Mouse (Mus musculus): ENCODE measurements around the gene Lrrc58.

The Lrrc58 gene

DNA sequence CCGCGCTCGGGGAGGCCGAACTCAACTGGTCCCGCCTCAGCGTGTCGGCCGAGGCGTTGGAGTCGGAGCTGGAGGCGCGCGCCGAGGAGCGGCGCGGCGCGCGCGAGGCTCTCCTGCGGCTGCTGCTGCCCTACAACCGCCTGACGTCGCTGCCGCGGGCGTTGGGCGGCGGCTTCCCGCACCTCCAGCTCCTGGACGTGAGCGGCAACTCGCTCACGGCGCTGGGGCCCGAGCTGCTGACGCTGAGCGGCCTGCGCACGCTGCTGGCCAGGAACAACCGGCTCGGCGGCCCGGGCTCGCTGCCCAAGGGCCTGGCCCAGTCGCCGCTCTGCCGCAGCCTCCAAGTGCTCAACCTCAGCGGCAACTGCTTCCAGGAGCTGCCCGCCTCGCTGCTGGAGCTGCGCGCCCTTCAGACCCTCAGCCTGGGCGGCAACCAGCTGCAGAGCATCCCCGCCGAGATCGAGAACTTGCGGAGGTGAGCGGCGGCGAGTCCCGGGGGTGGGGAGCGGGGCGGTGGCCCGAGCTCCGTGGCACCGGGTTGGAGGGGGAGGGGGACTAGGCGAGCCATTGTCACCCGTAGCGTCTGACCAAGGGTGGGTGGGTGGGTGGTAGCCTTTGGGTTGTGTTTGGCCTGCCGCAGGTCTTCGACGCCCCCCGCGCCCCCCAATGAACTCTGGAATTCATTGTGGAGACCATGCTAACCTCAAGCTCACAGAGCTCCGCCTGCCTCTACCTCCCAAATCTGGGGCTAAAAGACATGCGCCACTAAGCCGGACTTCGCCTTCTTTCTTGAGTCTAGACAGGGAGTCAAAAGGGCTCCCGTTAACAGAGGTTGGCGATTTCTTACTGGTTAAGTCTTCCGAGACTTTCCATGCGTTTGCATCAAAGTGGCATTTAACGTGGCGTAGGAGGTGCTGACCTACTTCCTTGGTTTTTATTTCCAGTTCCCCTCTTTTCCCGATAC lies 599 bp downstream of the Lrrc58 start:
- in situ Hi-C loops (cut with MboI; ENCODE audit: low sequenced_read_pairs): no loop called here

DNA sequence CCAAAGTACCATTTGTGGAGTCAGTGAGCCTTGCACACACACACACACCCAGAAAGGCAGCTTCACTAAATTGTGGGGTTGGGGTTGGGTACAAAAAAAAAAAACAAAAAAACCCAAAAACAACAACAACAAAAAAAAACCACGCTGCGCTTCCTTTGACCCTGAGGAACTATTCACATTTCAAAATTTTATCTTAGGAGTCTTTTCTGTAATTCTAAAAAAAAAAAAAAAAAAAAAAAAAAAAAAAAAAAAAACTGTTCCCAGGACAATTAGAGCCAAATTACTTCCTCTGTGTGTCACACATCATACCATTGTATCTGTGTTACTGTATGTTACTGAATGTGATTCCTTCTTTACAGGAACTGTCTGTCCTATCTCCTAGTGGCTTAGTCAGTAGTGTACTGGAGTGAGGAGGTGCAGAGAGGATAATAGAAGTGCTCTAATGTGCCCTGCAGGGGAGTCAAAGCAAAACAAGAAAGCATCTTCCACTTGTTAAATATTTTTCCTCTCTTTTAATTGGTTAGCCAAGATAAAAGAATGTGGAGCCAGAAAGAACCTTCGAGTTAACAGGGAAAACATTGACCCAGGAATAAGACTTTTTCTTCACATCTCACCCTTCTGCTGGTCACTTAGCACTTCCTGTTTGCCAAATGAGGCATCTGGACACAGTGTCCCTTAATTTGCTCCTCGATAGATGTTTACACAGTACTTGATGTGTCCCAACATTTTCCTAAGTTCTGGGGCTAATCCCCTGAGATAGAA lies 1.5 kb downstream of the Lrrc58 start:
- in situ Hi-C loops (cut with MboI; ENCODE audit: low sequenced_read_pairs): no loop called here

GRCm38 (mm10) chr16:37871112-37871715 lies 3.0 kb downstream of the Lrrc58 start:
- in situ Hi-C loops (cut with MboI; ENCODE audit: low sequenced_read_pairs): no loop called here

DNA sequence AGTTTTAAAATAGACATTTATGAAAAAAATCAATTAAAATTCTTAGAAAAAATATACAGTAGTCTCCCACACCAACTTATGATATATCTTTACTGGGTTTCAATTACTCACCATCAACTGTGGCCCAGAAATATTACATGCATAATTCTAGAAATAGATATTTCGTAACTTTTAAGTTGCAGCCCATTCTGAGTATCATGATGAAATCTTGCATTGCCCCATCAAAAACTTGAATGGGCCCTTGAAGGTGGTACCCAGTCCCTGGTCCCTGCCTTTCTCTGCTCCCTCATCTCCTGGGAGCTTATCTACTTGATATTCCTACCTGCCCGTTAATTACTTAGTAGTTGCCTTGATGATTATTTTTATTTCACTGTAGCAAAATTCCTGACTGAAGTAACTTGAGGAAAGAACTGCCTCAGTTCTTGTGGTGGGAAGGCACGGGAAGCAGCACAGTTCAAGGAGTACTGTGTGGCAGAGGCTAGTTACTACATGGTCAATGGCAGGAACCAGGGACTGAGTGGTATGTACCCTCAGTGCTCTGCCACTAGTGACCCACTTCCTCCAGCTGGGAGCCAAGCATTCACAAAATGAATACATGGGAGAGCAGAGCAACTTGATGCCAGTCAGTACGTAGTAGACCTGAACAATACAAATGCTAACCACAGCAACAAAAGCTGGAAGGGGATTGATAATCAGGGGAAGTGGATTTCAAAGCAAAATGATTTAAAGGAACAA lies 6.5 kb downstream of the Lrrc58 start:
- in situ Hi-C loops (cut with MboI; ENCODE audit: low sequenced_read_pairs): no loop called here

DNA sequence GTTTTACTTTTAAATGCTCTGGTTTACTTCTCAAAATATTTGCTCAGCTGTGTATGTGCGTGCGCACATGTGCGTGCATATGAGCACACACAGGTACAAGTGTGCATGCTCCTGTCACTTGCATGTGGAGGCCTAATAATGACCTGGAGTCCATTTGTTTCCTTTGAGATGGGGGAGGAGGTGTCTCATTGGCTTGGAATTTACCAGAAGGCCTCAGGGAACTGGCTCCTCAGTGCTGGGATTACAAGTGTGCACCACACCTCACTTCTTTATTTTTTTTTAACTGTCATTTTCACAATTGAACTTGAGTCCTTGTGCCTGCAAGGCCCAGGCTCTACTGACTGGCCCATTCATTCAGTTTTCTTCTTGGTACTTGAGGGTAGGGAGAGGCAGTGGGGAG lies 9.2 kb downstream of the Lrrc58 start:
- in situ Hi-C loops (cut with MboI; ENCODE audit: low sequenced_read_pairs): no loop called here

- in situ Hi-C loops (cut with MboI; ENCODE audit: low sequenced_read_pairs): no loop called here
Observed at GRCm38 (mm10) chr16:37878951-37879505, 10.8 kb downstream of the Lrrc58 start.

DNA sequence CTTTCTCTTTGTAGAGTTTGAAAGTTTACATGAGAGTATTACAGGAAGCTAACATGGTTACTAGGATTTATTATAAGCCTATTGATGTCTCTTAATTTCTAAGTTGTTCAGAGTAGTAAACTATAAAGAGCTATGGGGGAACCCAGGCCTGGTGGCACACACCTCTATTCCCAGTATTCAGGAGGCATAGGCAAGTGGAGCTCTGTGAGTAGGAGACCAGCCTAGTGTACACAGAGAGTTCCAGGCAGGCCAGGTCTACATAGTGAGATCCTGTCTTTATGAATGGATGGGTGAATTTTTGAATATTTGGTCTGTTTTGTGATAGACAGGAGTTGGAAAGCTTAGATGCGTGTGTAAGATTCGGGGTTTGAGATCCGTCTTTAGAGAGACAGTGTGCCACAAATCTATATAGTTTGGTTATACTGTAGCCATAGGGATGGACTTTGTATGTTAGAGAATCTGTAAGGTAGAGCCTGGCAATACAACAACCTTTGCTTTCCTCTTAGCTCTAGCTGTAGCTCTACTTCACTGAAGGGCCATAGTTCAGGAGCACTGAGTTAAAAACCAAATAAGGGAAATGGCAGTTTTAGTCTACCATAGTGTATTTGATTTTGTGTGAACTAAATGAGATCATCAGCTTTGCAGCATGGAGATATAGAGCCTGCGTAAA lies 11.7 kb downstream of the Lrrc58 start:
- in situ Hi-C loops (cut with MboI; ENCODE audit: low sequenced_read_pairs): no loop called here

DNA sequence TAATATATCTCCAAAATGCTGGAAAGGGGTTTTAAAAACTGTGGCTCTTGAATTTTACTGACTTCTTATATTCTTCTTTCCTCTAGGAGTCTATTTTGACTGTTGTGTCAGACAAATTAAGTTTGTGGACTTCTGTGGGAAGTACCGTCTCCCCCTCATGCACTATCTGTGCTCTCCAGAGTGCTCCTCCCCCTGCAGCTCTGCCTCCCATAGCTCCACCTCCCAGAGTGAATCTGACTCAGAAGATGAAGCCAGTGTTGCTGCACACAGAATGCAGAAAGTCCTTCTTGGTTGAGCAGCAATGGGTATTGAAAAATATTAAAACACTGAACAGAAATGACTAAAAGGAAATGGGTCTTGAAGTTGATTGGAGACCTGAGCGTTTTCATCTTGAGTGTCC lies 13.0 kb downstream of the Lrrc58 start:
- in situ Hi-C loops (cut with MboI; ENCODE audit: low sequenced_read_pairs): no loop called here

- in situ Hi-C loops (cut with MboI; ENCODE audit: low sequenced_read_pairs): no loop called here
Observed at GRCm38 (mm10) chr16:37888986-37889385, 20.8 kb downstream of the Lrrc58 start.

DNA sequence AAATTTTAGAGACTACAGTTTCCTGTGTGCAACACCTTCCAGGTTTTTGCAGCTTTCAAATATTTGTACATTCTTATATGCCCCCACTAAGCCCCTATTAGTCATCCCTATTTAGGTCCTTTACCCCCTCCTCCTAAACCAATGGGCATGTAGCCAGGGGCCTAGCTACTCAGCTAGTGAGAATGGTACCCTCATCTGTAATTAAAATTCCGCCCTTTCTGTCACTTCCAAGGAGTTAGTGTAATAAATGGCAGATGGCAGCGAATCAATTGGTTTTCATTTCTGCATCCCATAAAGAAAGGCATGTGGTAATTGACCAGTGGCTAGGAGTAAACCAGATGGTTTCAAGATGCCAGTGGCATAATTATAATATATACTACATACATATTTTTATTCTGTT lies 24.5 kb downstream of the Lrrc58 start:
- in situ Hi-C loops (cut with MboI; ENCODE audit: low sequenced_read_pairs): no loop called here

DNA sequence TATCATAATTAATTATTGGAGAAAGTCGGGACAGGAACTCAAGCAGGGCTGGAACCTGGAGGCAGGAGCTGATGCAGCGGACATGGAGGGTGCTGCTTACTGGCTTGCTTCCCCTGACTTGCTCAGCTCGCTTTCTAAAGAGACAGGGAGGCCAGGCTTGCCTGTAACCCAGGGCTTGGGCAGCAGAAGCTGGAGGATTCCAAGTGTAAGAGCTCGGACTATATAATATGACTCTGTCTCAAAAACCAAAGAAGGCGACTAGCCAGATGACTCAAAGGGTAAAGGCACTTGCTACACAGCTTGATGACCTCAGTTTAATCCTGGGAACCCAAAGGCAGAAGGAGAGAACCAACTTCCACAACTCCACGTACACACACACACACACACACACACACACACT lies 25.2 kb downstream of the Lrrc58 start:
- in situ Hi-C loops (cut with MboI; ENCODE audit: low sequenced_read_pairs): no loop called here

GRCm38 (mm10) chr16:37893942-37894341 lies 25.8 kb downstream of the Lrrc58 start:
- in situ Hi-C loops (cut with MboI; ENCODE audit: low sequenced_read_pairs): no loop called here

- in situ Hi-C loops (cut with MboI; ENCODE audit: low sequenced_read_pairs): no loop called here
Observed at GRCm38 (mm10) chr16:37898790-37899189, 30.6 kb downstream of the Lrrc58 start.

DNA sequence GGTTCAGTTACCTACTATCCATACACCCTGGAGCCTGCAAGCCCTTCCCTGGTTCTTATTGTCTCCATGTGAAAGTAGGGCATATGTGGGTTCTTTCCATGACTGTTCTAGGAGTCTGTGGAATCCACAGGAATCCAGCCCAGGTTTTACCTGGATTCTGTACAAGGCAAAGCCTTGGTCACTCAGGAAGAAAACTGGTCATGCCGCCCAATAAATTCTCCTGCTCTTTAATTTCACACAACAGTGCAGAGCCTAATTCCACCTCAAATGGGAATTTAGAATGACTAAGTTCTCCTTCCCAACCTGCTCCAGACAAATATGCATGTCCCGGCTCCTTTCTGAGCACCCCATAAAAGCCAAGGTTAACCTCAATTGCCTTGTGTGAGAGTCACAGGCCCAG lies 31.2 kb downstream of the Lrrc58 start:
- in situ Hi-C loops (cut with MboI; ENCODE audit: low sequenced_read_pairs): no loop called here

- in situ Hi-C loops (cut with MboI; ENCODE audit: low sequenced_read_pairs): no loop called here
Observed at GRCm38 (mm10) chr16:37901318-37901717, 33.1 kb downstream of the Lrrc58 start.

GRCm38 (mm10) chr16:37906456-37906855 lies 38.3 kb downstream of the Lrrc58 start:
- in situ Hi-C loops (cut with MboI; ENCODE audit: low sequenced_read_pairs): no loop called here

DNA sequence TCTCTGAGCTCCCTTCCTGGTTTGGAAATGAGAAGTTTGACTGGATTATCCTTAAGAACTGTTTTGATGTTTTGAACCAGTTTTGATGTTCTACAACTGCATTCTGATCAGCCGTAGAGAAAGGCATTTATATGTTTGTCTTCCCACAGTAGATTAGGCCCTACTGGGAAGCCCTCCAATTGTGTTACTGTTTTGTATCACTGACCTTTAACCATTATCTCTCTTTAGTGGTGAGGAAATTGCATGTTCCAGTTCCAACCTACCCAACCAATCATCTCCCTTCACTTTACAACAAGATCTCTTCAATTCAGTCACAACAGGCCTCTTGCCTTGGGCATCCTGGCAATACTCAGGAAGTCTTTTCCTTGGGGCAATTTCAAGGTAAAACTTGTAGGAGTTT lies 42.9 kb downstream of the Lrrc58 start:
- in situ Hi-C loops (cut with MboI; ENCODE audit: low sequenced_read_pairs): no loop called here

DNA sequence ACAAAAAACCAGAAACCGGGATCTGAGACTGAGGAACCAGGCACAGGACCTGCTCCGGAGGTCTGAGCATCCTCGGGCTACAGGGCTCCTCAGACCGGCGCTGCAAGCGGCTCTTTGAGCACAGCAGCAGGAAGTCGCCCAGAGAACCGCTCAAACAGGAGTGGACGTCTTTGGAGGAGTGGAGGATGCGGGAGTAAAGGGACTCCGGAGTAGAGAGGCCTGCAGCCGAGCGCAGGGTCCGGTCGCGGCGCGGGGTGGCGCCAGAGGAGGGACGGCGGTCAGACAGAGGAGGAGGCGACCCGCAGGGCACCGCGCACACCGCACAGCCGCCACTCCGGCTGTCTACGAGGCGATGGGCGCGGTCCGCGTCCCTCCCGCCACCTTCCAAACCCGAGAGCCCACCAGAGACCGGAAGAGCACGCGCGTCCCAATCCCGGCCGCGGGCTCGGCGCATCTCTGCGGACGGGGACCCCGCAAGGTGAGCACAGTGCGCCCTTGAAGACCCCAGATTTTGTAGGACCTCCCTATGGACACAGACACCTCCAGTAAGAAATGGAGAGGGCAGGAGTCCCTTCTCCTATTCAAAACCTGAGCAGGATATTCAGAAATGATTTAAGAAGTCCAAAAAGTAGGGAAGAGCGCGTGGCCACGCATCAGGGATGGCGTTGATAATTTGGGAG lies 48.1 kb downstream of the Lrrc58 start, which contains the start of gene Gpr156:
Gene Gpr156 (plus strand): TSS at position 359 of the 680 bp plus-strand sequence.
- in situ Hi-C loops (cut with MboI; ENCODE audit: low sequenced_read_pairs): no loop called here

DNA sequence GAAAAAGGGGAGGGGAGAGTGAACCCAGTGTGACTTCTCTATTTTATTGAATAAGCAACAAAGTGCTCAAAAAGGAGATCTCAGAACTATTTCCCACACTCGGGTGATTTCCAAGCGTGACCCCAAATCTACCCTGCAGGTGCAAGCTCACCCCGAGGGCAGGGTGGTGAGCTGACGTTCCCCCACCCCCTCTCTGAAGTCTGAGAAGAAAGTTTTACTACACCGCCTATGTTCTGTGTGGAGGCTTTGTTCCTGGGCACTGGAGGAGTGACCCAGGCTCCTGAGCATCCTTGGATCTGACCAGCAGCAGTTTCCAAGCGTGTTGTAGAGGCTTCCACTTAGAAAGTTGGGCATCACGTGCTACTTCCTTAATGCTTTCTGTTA lies 48.6 kb downstream of the Lrrc58 start:
- in situ Hi-C loops (cut with MboI; ENCODE audit: low sequenced_read_pairs): no loop called here
